Mouse (Mus musculus): ENCODE measurements around the gene Fbxo34.
A peak's percentile ranks its signal among the peaks of the same experiment; 100 is the strongest.
"Not testable (repeated sequence)": the region's sequence is repeated elsewhere in the genome, so short reads cannot be mapped to it uniquely, and the experiment has no call there.

Gene Fbxo34

DNA sequence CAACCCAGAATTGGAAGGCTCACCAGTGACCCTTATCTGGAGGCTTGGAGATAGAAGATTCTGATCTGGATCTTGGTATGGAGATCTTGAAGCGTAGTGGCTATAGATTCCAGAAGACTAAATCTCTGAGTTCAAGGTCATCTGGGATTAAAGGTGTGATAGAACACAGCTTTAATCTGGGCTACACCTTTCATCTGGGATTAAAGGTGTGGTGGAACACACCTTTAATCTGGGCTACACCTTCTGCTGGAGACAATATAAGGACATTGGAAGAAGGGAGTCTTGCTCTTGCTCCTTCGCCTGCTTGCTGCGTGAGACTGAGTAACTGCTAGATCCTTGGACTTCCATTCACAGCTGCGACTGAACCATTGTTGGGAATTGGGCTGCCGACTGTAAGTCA, at the start of gene Fbxo34:
Gene Fbxo34, plus strand, starts transcription at position 301 of the 400 bp plus-strand sequence.
- DNase-seq: not testable (repeated sequence)

DNA sequence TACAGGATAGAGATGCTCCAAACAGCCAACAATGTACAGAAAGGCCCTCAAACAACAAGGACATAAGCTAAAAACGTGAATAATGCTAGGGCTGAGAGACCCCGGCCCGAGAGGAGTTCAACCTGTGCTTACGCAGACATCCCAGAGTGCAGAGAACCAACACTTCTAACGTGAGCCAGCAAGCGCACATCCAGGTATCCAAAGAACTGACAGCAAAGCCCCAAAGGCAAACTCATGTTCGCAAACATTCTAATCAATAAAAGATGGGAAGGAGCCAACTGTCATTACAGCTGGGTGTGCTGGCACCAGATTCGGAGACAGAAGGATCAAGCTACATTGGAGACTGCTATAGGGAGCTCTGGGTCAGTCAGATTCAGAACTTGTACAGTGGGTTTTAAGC, 47.5 kb upstream of the Fbxo34 start:
- DNase-seq: no peak

DNA sequence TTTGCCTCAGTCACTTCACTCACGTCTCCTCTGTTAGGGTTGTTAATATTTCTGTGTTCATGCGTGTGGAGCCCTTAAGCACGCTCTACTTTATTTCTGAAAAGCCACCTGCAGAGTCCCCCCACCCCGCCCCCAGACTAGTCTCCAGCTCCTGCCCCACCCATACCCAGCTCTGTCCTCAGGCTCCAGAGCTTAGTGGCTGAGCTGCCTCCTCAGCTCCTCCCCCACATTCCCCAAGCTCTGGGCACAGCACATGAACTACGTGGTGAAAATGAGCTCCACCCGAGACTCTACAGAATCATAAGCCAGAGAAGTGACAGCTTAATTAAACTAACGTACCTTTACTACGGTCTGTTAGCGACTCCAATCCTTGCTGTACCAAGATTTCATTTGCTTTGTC, 44.2 kb upstream of the Fbxo34 start:
- DNase-seq: no peak

DNA sequence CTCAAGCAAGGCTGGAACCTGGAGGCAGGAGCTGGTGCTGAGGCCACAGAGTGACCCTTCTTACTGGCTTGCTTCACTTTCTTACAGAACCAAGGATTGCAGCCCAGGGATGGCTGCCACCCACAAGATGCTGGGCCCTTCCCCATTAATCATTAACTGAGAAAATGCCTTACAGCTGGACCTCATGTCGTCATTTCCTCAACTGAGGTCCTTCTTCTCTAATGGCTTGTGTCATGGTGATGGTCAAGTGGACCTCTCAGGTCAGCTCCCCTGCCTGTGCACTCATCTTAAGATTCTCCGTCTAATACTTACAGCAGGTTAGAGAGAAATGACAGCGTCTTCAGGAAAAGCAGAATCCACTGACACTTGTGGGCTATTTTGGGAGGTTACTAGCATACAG, 32.9 kb upstream of the Fbxo34 start:
- no peak for DNase-seq

DNA sequence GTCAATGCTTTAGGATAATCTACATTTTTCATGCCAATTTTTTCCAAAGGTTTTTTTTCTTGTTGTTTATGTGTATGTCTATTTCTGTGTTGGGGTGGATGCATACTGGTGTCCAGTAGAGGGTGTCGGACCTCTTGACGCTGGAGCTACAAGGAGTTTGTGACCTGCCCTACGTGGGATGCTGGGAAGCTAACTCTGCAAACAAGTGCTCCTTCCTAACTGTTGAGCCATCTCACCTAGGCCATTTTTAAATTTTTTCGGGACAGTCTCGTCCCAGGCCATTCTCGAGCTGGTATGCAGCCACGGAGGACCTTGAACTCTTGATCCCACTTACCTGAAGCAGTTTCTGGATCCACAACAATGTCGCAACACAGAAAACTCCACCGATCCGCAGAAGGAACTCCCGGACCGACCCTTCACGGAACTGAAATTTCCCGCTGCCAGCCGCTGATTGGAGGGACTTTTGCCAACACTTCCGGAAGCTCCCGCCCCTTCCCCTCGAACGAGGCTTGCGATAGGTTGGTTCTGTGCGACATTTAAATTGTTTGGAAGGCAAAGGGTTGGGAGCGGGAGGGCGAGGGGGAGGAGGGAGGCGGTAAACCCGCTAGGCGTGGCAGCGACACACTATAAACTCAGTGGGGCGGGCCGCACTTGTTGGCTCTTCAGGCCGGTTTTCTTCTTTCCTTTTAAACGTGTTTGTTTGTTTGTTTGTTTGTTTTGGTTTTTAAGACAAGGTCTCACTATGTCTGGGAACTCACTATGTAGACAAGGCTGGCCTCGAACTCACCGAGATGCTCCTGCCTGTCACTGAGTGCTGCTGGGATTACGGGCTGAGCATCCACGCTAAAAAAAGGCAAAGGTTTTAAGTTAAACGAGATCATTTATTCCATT, 32.2 kb upstream of the Fbxo34 start, which contains the start of gene Dlgap5:
Gene Dlgap5, minus strand, starts transcription at position 633 of the 891 bp plus-strand sequence.
- peak; percentile 86 to 93 for DNase-seq

DNA sequence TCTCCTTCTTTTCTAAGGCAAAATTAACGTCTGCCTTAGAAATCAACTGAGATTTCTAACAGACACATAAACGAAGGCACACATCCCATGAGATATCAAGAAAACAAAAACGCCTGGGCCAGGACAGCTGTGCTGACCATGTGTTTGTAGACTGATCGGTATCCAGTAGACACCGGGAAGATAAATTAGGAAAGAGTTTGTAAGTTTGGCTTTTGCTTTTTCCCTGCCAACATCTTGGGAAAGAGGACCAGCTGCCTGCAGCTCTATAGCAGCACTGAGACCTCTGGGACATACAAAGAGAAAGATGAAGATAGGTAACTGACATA, 31.6 kb upstream of the Fbxo34 start:
- DNase-seq: no peak

DNA sequence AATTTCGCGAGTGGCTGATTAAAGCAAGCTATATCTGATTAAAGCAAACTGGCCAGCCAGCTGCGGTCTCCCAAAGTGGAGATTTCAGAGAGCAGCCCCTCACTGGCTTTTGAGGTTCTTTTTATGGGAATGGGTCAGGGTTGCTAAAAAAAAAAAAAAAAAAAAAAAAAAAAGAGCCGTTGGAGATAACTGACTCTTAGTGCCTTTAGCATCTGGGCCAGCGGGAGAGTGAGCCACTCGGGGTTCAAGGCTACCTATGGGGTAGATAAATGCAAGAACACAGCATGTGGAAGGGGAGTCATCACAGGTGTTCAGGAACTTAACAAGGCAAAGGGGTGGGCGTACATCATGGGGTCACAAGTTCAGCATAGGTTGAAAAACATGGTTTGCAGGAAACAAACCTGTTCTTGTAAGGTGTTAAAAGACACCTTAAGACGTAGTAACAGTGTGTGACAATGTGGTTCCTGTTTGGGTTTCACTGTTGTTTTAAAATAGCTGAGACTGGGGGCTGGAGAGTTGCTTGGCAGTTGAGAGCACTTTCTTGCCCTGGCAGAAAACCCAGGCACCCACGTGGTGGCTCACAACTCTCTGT, 31.1 kb upstream of the Fbxo34 start:
- DNase-seq: no peak

DNA sequence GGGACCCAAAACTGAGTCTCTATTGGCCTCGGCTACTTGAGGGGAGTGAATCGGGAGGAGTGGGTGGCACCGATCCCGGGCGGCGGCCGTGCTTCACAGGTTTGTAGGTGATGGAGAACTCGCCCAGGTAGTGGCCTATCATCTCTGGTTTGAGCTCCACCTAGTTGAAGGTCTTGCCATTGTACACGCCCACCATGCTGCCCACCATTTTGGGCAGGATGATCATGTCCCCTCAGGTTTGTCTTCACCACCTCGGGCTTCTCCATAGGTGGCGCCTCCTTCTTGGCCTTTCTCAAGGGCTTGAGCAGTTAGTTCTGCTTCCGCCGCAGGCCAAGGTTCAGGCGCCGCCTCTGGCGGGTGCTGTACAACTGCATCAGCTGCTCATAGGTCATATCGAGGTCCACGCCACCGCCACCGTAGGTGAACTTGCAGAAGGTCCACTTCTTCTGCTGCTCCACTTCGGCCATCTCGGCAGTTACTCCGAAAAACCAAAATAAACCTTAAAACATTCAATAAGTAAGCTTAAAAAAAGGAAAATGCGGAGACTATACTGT, 30.4 kb upstream of the Fbxo34 start:
- peak in 1 of 2 experiments; percentile 7 for DNase-seq

DNA sequence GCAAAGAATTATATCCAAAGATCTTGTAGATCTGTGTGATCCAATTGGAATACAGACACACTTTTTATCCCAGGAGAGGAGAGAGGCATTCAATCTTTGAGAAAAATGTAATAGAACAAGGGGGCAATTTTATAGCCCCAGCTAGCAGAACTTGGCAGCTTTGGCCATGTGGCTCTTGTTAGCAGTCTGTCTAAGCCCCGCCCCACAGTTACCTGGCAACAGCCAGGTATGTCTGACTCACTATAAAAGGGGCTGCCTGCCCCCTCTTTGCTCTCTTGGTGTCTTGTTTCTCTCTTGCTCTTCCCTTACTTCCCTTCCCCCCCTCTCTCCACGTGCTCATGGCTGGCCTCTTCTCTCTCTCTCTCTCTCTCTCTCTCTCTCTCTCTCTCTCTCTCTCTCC, 28.6 kb upstream of the Fbxo34 start:
- no peak for DNase-seq

DNA sequence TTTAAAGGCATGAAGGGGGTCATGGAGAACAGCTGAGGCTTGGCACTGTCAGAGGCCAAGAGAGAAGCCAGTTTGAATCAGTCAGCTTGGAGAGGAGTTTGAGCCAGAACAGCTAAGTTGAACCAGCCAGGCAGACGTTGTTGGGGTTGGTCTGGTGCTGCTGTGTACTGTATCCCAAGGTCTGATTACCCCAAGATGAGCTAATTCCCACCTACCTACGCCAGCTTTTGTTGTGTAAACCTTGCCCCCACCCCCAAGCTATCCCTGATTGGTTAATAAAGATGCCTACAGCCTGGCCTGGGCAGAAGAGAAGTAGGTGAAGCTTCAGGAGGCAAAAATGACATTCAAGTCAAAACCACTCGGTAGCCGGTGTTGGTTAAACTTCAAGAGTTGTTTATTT, 27.8 kb upstream of the Fbxo34 start:
- no peak for DNase-seq

DNA sequence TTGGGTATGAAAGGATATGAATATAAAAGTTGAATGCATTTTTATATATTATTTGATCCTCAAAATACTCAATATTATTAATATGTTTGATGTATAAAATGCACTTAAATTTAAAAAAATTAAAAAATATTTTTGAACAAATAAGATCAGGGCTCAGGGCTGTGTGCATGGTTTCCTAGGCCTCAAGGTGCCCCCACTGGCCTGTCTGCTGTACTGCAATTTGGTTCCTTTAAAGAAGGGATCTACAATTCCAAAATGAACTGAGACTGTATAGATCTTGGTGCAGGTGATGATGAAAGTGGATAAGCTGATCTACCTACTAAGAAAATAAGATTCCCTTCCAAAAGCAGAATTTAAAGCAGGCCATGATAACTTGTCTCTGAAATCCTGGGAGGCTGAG, 17.2 kb upstream of the Fbxo34 start:
- no peak for DNase-seq

DNA sequence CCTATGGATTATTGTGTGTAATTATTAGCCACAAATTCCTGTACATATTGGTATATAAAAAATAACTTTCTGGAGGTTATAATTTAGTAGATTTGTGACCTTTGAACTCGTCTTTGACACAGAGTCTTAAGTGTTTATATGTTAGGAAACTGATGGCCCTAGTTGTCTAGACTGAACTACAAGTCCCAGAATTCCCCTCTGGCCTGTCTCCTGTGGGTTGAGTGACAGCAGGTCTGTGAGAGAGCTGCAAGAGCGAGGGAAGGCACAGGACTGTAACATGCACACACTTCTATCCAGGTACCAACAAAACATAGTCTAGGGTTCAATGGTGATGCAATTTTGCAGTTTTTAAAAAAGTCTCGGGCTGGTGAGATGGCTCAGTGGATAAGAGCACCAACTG, 11.3 kb upstream of the Fbxo34 start:
- DNase-seq: no peak

DNA sequence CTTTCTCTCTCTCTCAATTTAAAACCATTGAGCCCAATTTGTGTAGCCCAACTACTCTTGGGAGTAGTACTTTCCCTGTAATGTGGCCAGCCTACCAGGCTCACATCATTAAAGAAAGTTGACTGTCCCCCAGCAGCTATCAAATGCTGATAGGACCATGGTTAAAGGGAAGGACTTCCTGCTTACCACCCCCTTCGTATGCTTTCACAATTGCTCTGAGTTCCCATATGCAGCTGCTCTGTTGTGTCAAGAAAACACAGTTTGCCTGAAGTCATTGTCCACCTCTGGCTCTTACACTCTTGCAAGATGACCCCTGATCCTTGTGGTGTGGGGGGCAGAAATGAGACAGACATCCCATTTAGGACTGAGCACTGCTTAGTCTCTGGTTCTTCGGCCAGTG, 5.3 kb upstream of the Fbxo34 start:
- no peak for DNase-seq

DNA sequence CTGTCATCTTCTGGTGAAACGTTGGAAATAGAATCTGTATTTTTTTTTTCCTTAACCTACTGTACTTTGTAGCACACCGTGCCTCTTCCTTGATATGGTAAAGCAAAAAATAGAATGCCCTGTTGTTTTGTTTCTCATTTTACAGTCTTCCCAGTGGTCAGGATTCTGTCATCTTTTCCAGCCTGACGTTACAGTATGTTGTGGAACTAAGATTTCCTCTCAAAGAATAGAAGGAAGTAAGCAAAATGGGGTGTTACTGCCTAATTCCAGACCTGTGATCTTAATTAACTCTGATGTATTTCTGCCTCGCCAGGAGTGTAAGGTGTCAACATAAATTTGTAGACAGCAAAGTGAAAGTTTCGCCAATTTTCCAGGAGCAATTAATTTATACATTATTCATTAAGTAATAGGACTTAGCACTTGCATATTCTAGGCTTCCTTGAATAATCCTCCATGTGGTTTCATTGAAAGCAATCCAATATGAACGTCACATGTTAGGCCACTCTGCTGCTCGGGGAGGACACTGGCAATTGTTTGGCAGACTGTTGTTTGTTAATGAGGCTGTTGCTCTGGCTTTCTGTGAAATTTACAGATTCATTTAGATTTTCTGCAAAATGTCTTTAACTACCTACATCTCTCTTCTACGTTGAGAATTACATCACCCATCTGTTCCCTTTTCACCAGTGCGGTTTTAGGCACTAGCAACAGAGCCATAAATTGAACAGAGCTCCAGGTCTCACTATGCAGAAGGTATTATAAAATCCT, 4.7 kb upstream of the Fbxo34 start:
- no peak for DNase-seq

DNA sequence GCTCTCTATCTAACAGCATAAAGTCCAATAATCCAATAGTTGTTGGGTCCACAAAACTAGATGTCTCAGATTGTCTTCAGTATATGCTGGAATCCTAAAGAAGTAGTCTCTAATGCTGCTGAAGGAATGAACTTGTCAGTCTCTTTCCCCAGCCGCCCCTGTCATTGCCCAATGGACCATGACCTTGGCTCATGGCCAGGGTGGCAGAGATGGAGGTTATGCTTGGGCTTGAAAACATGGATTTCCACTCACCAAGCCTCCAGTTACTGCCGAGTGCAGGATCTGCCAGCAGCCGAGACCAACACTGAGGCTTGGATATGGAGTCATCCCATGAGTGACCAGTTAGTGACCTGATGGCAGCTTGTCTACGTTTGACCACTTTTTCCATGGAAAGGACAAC, 9.3 kb downstream of the Fbxo34 start:
- DNase-seq: no peak

DNA sequence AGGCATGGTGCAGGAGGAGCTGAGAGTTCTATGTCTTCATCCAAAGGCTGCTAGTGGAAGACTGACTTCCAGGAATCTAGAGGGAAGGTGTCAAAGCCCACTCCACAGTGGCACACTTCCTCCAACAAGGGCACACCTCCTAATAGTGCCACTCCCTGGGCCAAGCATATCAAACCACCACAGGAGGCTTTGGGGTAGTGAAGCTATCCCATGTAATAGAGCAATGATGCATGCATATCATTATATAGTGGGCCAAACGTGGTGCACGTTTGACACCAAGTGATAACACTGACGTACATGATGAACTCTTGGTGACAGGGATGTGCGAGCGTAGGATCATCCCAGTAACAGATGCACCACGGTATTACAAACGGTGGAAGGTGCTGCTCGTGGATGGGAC, 11.8 kb downstream of the Fbxo34 start:
- no peak for DNase-seq

DNA sequence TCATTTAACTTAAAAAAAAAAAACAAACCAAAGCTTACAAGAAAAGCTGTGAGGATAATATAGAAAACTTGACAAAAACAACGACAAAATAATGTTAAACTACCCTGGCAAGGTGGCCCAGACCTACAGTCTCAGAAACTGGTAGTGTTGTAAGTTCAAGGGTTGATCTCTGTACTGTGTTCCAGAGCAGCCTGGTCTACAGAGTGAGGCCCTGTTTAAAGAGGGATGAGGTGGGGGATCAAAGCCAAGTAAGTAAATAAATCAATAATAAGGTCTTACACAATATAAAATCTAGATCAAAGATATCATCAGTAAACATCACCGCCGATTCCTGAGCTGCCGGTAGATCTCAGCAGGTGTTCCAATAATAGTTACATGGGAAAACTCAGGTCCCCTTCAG, 12.2 kb downstream of the Fbxo34 start:
- DNase-seq: no peak

DNA sequence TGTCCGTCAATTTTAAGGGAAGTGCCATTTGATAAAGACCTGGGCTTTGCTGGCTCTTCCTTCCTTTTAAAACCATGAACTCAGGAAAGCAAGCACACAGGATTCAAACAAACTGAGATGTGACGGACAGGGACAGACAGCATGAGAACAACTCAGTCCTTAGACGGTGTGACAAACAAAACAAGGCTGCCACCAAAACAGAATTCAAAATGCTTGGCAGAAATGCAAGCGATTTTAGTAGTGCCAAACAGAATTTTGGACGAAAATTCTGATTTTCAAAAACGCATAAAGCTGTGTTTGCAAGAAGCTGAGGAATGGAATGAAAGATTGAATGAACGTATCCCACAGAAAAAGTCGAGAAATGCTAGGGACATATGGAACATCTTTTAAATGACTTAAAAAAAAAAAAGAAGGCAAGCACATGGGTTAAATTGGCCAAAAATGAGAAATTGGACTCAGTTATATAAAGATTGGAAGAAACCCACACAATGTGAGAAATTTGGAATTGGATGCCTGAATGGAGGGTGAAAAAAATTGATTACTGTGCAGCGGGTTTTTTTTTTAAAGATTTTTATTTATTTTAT, 12.7 kb downstream of the Fbxo34 start:
- DNase-seq: no peak

DNA sequence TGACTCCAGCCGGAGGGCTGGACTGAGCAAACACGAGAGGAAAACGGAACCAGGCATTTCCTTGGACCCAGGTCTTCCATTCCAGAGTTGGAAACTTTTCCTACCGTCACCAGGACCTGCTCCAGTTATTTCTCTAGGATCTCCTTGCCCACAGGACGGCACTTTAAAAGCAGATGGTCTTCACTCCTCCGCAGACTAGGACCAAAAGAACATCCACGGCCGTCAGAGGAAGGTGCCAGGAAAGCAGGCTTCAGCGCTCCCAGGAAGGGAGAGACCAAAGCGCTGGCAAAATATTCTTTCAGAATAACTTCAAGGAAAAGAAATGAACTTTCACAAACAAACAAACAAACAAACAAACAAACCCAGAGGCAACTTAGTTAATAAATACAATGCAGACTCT, 14.2 kb downstream of the Fbxo34 start:
- no peak for DNase-seq

DNA sequence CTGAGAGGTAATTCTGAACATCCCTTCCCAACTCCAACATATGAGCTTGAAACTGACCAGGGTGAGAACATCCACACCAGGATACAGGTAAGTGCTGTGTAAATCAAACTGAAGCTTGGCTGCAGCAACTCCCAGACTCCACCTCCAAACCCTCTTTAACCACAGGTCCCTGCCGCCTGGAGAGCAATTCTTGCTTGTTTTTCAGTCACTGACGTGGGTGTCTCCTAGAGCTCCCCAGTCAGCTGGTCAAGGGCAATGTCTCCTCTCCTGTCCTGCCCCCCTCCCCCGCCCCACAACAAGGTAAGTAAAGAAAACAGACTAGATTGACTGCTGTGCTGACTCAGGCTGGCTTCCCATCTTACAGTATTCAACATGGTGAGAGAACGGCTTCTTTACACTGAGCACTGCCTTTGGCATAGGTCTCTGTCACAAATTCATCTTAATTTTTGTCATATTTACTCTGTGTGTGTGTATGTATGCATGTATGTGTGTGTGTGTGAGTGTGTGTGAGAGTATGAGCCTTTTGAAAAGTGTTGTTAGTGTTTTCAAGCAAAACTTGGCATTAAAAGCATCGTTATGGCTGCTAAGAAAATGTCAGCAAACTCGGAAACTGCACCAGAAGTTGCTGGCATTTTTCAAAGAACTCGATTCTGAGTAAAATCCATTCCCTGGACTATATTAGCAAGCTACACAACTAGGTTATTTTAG, 15.4 kb downstream of the Fbxo34 start:
- no peak for DNase-seq

DNA sequence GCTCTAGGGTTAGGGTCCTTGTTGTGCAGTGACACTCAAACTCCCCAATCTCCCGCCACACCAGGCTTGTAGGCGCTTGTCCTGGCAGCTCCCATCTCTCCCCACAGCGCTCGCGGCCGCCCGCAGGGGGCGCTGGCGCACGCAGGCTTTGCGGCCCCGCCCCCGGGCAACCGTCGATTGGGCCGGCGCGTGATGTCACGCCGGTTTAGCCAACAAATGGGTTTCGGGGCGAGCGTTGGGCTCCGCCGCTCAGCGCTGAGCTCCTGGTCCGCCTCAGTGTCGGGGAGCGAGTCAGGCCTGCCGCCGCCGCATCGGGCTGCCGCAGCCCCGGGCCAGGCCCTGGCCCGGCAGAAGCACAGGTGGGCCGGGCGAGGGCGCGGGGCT, 22.1 kb downstream of the Fbxo34 start:
- peak; percentile 88 for DNase-seq

DNA sequence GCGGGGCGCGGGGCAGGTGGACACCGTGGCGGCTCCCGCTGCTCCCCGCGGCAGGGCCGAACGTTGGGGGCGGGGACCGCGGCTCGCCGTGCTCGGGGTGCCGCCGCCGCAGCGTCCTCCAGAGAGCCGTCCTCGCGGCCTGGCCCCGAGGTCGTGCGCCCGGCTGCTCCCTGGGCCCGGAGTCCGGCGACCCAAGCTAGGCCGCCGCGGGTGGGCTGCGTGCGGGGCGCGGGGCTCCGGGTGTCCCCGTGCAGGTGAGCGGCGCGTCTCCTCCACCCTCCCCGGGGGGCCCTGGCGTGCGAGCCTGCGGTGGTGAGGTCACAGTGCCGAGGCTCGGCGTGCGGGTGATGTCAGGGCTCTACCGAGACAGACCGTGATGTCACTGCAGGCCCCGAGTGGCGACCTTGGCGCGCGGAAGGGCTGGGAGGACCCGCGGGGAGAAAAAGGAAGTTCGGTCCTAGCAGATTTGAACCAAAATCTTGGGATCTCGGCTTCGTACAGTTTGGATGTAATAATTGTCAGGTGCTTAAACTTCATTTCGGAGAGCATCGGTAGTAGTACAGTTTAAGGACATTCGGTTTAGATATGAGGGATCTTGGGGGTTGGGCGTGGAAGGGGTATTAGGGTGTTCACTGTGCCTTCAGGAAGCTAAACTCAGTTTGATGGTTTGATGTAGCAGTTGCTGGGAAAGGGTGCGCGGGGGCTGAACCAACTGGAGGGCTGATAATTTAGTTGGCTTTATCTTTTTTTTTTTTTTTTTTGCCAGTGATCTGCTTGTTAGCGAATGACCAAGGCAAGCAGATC, 22.7 kb downstream of the Fbxo34 start:
- DNase-seq: peak; percentile 58 to 63

All from thymus, adult 18-20 months (tissue).